Mouse (Mus musculus): ENCODE measurements around the gene Pard3b.

GRCm38 (mm10) chr1:62499146-62499545 is 860.5 kb downstream of the Pard3b start:
- TF ChIP-seq CTCF (IDR thresholded peaks at IDR 0.05; ENCODE audit: low read depth, low read length) (no peak), EP300 (IDR thresholded peaks at IDR 0.05; ENCODE audit: insufficient read depth, low read depth, low read length) (no peak), POLR2A (IDR thresholded peaks at IDR 0.05; ENCODE audit: insufficient read depth, low read length) (no peak)

Data from ES-Bruce4 (cell line).